10 mouse cellular contexts compared by ENCODE assay signal in the genomic region with DNA sequence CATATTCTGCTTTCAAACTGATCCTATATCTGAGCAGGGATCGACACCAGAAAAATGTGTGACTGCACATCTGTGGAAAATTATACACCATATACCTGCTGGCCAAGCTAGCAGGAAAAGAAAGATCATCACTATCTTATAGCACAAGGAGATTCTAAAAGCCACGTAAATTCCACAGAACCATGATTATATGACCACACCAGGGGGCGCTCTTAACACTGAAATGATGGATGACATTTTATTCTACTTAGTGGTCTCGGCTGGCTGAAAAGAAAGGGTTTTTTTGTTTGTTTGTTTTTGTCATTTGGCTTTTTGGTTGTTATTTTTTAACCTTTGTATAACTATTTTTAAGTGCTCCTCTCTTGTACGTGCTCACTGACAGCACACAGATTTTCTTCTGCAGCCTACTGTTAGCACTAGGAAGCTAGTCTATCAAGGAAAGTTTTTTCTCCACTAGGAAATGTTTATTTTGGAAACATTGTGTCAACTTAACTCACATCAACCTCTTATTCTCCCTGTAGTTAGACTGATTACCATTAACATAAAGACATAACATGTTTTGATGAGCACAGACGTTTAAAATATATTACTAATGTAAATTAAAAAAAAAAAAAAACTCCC. TPM values are rescaled to one million over a fixed set of nuclear protein-coding genes. Genes with fewer than 3 reads are reported as not detected.
DNase-seq lines count a peak whose midpoint lies in the region; ATAC-seq lines count a peak whose summit lies in the region.
"Had no signal": no experiment of that assay in that cellular context is flagged by ENCODE, and none has a peak within 500 bp of the region (broad histone marks: within the 10 kb centered on the region; RNA-seq: fewer than 3 reads in every experiment).

No protein-coding gene starts in this region.

- WGBS in liver, embryonic 12.5 days (ENCODE audit: insufficient replicate concordance), result 20% methylated on average over 6 of the region's 6 CpGs
- WGBS in embryonic facial prominence, embryonic 13.5 days, result 17% methylated on average over 6 of the region's 6 CpGs
- 20% methylated on average over 6 of the region's 6 CpGs for WGBS in hindbrain, embryonic 12.5 days
- WGBS in midbrain, embryonic 14.5 days, result 28% methylated on average over 6 of the region's 6 CpGs

- no peak overlapping the region for H3K4me2 ChIP-seq in liver, embryonic 12.5 days
- H3K4me2 ChIP-seq in embryonic facial prominence, embryonic 13.5 days, result peak overlapping the region; percentile 27; the same call in 1 of the 2 replicates
- no peak overlapping the region for H3K4me2 ChIP-seq in hindbrain, embryonic 12.5 days (replicated peaks)
- no peak overlapping the region for H3K4me2 ChIP-seq in midbrain, embryonic 14.5 days (ENCODE audit: low read length)
- H3K4me2 ChIP-seq: embryonic facial prominence, embryonic 15.5 days had no signal

- H3K9me3 ChIP-seq in liver, embryonic 12.5 days (replicated peaks), result no peaks in the 10 kb centered on the region
- no peaks in the 10 kb centered on the region for H3K9me3 ChIP-seq in embryonic facial prominence, embryonic 13.5 days
- H3K9me3 ChIP-seq in hindbrain, embryonic 12.5 days (replicated peaks), result no peaks in the 10 kb centered on the region
- no peaks in the 10 kb centered on the region for H3K9me3 ChIP-seq in midbrain, embryonic 14.5 days (ENCODE audit: control insufficient read depth, low read length)
- H3K9me3 ChIP-seq: embryonic facial prominence, embryonic 15.5 days had no signal

- no peak overlapping the region for H3K27ac ChIP-seq in liver, embryonic 12.5 days
- H3K27ac ChIP-seq in embryonic facial prominence, embryonic 13.5 days, result no peak overlapping the region
- no peak overlapping the region for H3K27ac ChIP-seq in hindbrain, embryonic 12.5 days
- no peak overlapping the region for H3K27ac ChIP-seq in midbrain, embryonic 14.5 days (replicated peaks; ENCODE audit: low read depth, low read length)
- H3K27ac ChIP-seq: embryonic facial prominence, embryonic 15.5 days had no signal

- H3K27me3 ChIP-seq in liver, embryonic 12.5 days (replicated peaks), result no peaks in the 10 kb centered on the region
- no peaks in the 10 kb centered on the region for H3K27me3 ChIP-seq in embryonic facial prominence, embryonic 13.5 days
- no peaks in the 10 kb centered on the region for H3K27me3 ChIP-seq in hindbrain, embryonic 12.5 days
- H3K27me3 ChIP-seq in midbrain, embryonic 14.5 days (ENCODE audit: control insufficient read depth, insufficient read depth, low read length), result no peaks in the 10 kb centered on the region
- H3K27me3 ChIP-seq: embryonic facial prominence, embryonic 15.5 days had no signal

- H3K4me1 ChIP-seq in liver, embryonic 12.5 days, result no peaks in the 10 kb centered on the region
- H3K4me1 ChIP-seq in embryonic facial prominence, embryonic 13.5 days, result no peaks in the 10 kb centered on the region
- no peaks in the 10 kb centered on the region for H3K4me1 ChIP-seq in hindbrain, embryonic 12.5 days
- no peaks in the 10 kb centered on the region for H3K4me1 ChIP-seq in midbrain, embryonic 14.5 days (ENCODE audit: control insufficient read depth, insufficient read depth, low read length)
- H3K4me1 ChIP-seq: embryonic facial prominence, embryonic 15.5 days had no signal

- no peak overlapping the region for H3K9ac ChIP-seq in liver, embryonic 12.5 days
- H3K9ac ChIP-seq in embryonic facial prominence, embryonic 13.5 days, result no peak overlapping the region
- no peak overlapping the region for H3K9ac ChIP-seq in hindbrain, embryonic 12.5 days
- H3K9ac ChIP-seq in midbrain, embryonic 14.5 days (replicated peaks; ENCODE audit: low read length), result no peak overlapping the region
- H3K9ac ChIP-seq: embryonic facial prominence, embryonic 15.5 days had no signal

- no peaks in the 10 kb centered on the region for H3K36me3 ChIP-seq in liver, embryonic 12.5 days
- no peaks in the 10 kb centered on the region for H3K36me3 ChIP-seq in embryonic facial prominence, embryonic 13.5 days
- H3K36me3 ChIP-seq in hindbrain, embryonic 12.5 days, result no peaks in the 10 kb centered on the region
- no peaks in the 10 kb centered on the region for H3K36me3 ChIP-seq in midbrain, embryonic 14.5 days (ENCODE audit: control insufficient read depth, insufficient read depth, low read length)
- H3K36me3 ChIP-seq: embryonic facial prominence, embryonic 15.5 days had no signal

- DNase-seq in liver, result peak; percentile 36
- peak; percentile 31 for DNase-seq in adrenal gland, postnatal 25 days
- DNase-seq in left cerebral cortex, adult 18-20 months (ENCODE audit: low spot score in 2 of 2), result peak; percentile 78 to 80
- DNase-seq in midbrain, embryonic 14.5 days, result peak; percentile 92
- peak; percentile 63 for DNase-seq in thymus, postnatal 4 days

- H3K4me3 ChIP-seq in liver, embryonic 12.5 days, result no peak overlapping the region
- no peak overlapping the region for H3K4me3 ChIP-seq in embryonic facial prominence, embryonic 13.5 days
- no peak overlapping the region for H3K4me3 ChIP-seq in hindbrain, embryonic 12.5 days
- H3K4me3 ChIP-seq in midbrain, embryonic 14.5 days (replicated peaks; ENCODE audit: low read depth, low read length), result no peak overlapping the region
- H3K4me3 ChIP-seq: embryonic facial prominence, embryonic 15.5 days; myocyte had no signal

- ATAC-seq in liver, embryonic 12.5 days, result no peak
- ATAC-seq in embryonic facial prominence, embryonic 13.5 days (ENCODE audit: insufficient number of reproducible peaks, insufficient read depth, low FRiP score, low TSS enrichment, low read depth), result no peak
- 0 out of 2 replicates have a peak, but pooled peaks have one; percentile 22 for ATAC-seq in hindbrain, embryonic 12.5 days (ENCODE audit: low FRiP score)
- ATAC-seq in midbrain, embryonic 14.5 days (ENCODE audit: low FRiP score, low TSS enrichment), result peak; percentile 48; the same call in 1 of the 2 replicates

RNA-seq across cellular contexts. Expression of a gene that starts 45.8 kb away (rescaled TPM):
- not detected in 2 replicates for polyA plus RNA-seq in liver, embryonic 12.5 days (2016; fragmentation: Nextera tagmentation; extraction: Ambion mirVana)
- total RNA-seq in adrenal gland, postnatal 25 days (2021), result not detected in 2 replicates
- not detected in 2 replicates for polyA plus RNA-seq in embryonic facial prominence, embryonic 13.5 days (2015; fragmentation: Nextera tagmentation; extraction: Ambion mirVana)
- not detected in 2 replicates for polyA plus RNA-seq in hindbrain, embryonic 12.5 days (2016; fragmentation: Nextera tagmentation; extraction: Ambion mirVana)
- under 1 TPM in 1 of 2 experiments, not detected in 1; 0.70 TPM for total RNA-seq in left cerebral cortex, adult 18-20 months (2021)
- 0.46 and 0.58 TPM in 2 replicates for polyA plus RNA-seq in midbrain, embryonic 14.5 days (2014; fragmentation: Nextera tagmentation; extraction: Ambion mirVana)
- polyA plus RNA-seq: embryonic facial prominence, embryonic 15.5 days had no signal

Comparison
In these comparisons a context has a peak if more than half of its experiments do, and no peak if none do; other contexts are left out.
1. DNase-seq: peak in every context shown above with its lines; median percentile 92 in midbrain, embryonic 14.5 days; 79 in left cerebral cortex, adult 18-20 months; 63 in thymus, postnatal 4 days; 36 in liver; 31 in adrenal gland, postnatal 25 days.
2. ATAC-seq: peak in hindbrain, embryonic 12.5 days (single experiment) and midbrain, embryonic 14.5 days (single experiment); none in liver, embryonic 12.5 days (single experiment) and embryonic facial prominence, embryonic 13.5 days (single experiment).